Mouse (Mus musculus) liver, embryonic 16.5 days (tissue): ENCODE data around the gene Ercc6. TPM values are rescaled to one million over a fixed set of nuclear protein-coding genes. Genes with fewer than 3 reads are reported as not detected.

Experiments used
- ATAC-seq: fragments of 200-750 bp; cut with Nextera tagmentation; 2 replicates; pipeline ENCODE4 v1.8.0; 2017; ENCODE audit warnings: low read depth, mild to moderate bottlenecking, moderate number of reproducible peaks, moderate library complexity
- H3K27ac ChIP-seq: fragments of 300-500 bp; sonication (generic); 2 replicates; pipeline ENCODE4 v1.5.1; 2014; ENCODE audit warnings: mild to moderate bottlenecking, low read length
- H3K27me3 ChIP-seq: fragments of 300-500 bp; sonication (generic); 2 replicates; pipeline ENCODE4 v1.6.1; 2014; ENCODE audit warnings: low read depth, low read length, mixed read lengths; ENCODE audit not compliant: control insufficient read depth, insufficient read depth
- H3K36me3 ChIP-seq: fragments of 300-500 bp; sonication (generic); 2 replicates; pipeline ENCODE4 v1.6.1; 2014; ENCODE audit warnings: mild to moderate bottlenecking; ENCODE audit not compliant: control insufficient read depth, insufficient read depth
- H3K4me1 ChIP-seq: fragments of 300-500 bp; sonication (generic); 2 replicates; pipeline ENCODE4 v1.6.1; 2014; ENCODE audit warnings: low read depth, low read length, mixed read lengths; ENCODE audit not compliant: control insufficient read depth
- H3K4me2 ChIP-seq: fragments of 300-500 bp; sonication (generic); 2 replicates; pipeline ENCODE4 v1.6.1; 2014; ENCODE audit warnings: low read depth, low read length, mixed read lengths
- H3K4me3 ChIP-seq: fragments of 300-500 bp; sonication (generic); 2 replicates; pipeline ENCODE4 v1.5.1; 2014; ENCODE audit warnings: low read depth, mild to moderate bottlenecking, low read length
- H3K9ac ChIP-seq: fragments of 300-500 bp; sonication (generic); 2 replicates; pipeline ENCODE4 v1.6.1; 2014; ENCODE audit warnings: low read depth, low read length
- H3K9me3 ChIP-seq: fragments of 300-500 bp; sonication (generic); replicated peaks from 2 replicates; pipeline ENCODE4 v1.6.1; 2016; ENCODE audit warnings: low read length; ENCODE audit not compliant: control insufficient read depth
- WGBS: fragments of 180-500 bp; shearing (Covaris S2); extraction: QIAGEN DNeasy Blood & Tissue Kit; methylation state at CpG from one replicate; pipeline ENCODE4 v1.1.7; 2014; ENCODE audit not compliant: insufficient replicate concordance; 5-methylcytosine and 5-hydroxymethylcytosine counted together
- polyA plus RNA-seq: library from polyadenylated mRNA; unstranded; fragments of >200 nt; fragmentation: Nextera tagmentation; extraction: Ambion mirVana; gene quantifications from 2 replicates; pipeline ENCODE4 v1.2.1, GENCODE M21; 2015

The Ercc6 gene
- polyA plus RNA-seq, 1 experiment from 2014 or later: 5.3 TPM

DNA sequence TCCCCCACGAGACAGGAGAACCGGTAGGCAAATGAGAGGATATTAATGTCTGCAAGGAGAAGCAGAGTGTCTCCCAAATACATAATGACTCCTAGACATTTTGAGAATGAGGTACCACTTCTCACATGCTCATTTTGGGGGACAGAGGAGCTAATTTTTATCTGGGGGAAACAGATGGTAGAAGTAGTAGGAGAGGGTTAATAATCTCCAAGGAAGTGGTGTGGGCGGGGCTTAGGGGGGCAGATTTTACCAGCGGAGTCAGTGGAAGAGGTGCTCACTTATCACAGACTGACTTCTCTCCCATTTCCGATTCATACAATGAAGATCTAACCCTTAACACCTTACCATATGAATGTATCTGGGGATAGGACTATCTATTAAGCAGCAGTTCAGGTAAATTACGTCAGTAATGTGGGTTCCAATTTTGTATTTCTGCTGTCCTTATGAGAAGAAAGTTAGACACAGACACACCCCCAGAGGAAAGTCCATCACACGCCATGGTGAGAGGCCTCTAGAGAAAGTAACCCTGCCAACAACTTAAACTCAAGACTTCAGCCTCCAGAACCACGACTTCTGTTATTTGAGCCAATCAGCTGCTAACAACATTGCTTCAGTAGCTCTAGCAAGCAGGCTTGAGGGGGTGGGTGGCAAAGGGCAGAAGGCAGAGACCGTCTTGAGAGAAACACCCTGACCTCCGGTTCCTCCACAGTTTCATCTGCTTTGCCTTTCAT lies 5.1 kb upstream of the Ercc6 start:
- Histone ChIP-seq H3K4me1 (peaks cover 16% of the 10 kb centered on the region), H3K4me2 (no peak overlapping the region; the same call in 1 of the 2 replicates), H3K9ac (no peak overlapping the region), H3K27me3 (no peaks in the 10 kb centered on the region), H3K4me3 (no peak overlapping the region), H3K36me3 (no peaks in the 10 kb centered on the region), H3K27ac (no peak overlapping the region), H3K9me3 (no peaks in the 10 kb centered on the region)
- WGBS: 15% methylated on average over 10 of the region's 10 CpGs
- no peak for ATAC-seq

DNA sequence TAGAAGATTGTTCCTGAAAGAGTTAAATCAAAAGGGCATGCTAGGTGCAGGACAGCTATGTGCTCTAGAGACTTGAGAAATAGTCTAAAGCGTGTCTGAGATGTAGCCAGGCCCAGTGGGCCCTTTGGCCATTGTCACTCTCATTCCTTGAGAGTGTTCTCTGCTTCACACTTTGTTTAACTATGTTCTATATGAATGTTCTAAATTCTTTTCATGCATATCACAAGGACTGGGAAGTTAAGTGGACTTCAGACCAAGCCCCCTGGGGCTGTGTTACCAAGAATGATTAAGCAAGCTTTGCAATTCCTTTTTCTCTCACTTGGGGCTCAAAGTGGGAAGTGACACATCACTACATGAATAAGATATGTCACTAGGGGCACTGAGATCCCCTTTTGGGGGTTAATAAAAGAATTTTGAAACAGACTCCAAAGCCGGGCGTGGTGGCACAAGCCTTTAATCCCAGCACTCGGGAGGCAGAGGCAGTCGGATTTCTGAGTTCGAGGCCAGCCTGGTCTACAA lies 3.8 kb upstream of the Ercc6 start:
- Histone ChIP-seq H3K27ac (no peak overlapping the region), H3K36me3 (no peaks in the 10 kb centered on the region), H3K27me3 (no peaks in the 10 kb centered on the region), H3K9ac (no peak overlapping the region), H3K4me2 (no peak overlapping the region), H3K4me3 (no peak overlapping the region), H3K9me3 (no peaks in the 10 kb centered on the region), H3K4me1 (peaks cover 22% of the 10 kb centered on the region)
- no peak for ATAC-seq
- 62% methylated on average over 6 of the region's 6 CpGs for WGBS

DNA sequence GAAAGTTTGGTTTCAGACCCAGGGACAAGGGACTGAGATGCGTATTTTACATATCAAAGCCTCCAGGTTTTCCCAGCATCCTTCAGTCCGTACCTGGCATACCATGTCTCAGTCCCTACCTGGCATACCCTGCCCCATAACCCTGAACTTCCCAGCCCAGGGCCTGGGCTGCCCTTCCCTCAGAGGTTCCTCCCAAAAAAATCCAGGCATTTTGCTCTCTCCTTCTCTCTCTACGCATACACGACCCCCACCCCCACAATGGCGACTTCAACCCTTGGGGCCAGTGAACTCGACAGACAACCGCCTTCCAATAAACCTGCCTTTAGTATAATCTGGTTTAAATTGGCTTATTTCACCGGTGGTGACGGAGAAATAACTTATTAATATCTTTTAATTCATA lies 409 bp upstream of the Ercc6 start:
- Histone ChIP-seq H3K27ac (no peak overlapping the region), H3K9me3 (no peaks in the 10 kb centered on the region), H3K4me3 (peak overlapping the region; percentile 77), H3K4me1 (peaks cover 23% of the 10 kb centered on the region), H3K36me3 (peaks cover 7% of the 10 kb centered on the region), H3K27me3 (no peaks in the 10 kb centered on the region), H3K9ac (peak overlapping the region; percentile 77; the same call in 1 of the 2 replicates), H3K4me2 (peak overlapping the region; percentile 67)
- ATAC-seq: no peak
- WGBS: 41% methylated on average over 9 of the region's 9 CpGs

DNA sequence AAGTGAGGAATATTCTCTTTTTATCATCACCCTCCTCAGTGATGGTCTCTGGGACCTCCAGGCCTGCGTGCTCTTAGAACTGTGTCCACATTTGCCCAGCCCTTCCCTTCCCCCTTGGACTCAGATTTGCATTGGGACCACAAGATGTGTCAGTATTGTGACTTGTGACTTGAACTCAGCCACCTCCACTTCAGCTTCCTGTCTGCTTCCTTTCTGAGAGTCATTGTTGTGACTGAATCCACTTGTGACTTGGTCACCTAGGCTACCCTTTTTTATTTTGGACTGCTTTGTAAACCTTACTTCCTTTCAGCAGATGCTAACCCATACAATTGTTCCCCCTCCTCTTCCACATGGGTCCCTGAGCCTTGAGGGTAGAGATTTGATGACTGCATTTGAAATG lies 2.8 kb downstream of the Ercc6 start:
- 46% methylated on average over 1 of the region's 1 CpGs for WGBS
- Histone ChIP-seq H3K4me2 (no peak overlapping the region), H3K9me3 (no peaks in the 10 kb centered on the region), H3K4me3 (no peak overlapping the region), H3K27ac (no peak overlapping the region), H3K36me3 (peaks cover 15% of the 10 kb centered on the region), H3K27me3 (no peaks in the 10 kb centered on the region), H3K4me1 (peaks cover 15% of the 10 kb centered on the region), H3K9ac (no peak overlapping the region)
- no peak for ATAC-seq

DNA sequence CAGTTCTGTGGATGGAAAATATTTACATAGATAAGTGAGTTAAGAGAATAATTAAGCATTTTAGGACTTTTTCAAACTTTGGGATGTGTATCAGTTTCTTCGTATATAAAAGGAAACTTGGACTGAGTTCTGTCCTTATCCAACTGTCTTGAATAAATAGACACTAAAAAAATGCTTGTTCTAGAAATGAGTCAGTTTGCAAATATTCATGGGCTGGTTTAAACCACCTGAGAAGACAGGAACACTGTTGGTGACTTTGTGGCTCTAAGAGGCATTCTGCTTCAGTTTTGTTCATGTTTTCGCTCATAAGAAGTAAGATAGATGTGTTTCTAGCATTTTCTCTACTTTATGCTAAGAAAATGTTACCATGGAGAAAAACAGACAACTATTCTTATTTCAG lies 5.2 kb downstream of the Ercc6 start:
- Histone ChIP-seq H3K27me3 (no peaks in the 10 kb centered on the region), H3K4me1 (peaks cover 13% of the 10 kb centered on the region), H3K27ac (no peak overlapping the region), H3K9ac (no peak overlapping the region), H3K4me2 (no peak overlapping the region), H3K9me3 (no peaks in the 10 kb centered on the region), H3K36me3 (peaks cover 15% of the 10 kb centered on the region), H3K4me3 (no peak overlapping the region)
- WGBS: 81% methylated on average over 2 of the region's 2 CpGs
- no peak for ATAC-seq

DNA sequence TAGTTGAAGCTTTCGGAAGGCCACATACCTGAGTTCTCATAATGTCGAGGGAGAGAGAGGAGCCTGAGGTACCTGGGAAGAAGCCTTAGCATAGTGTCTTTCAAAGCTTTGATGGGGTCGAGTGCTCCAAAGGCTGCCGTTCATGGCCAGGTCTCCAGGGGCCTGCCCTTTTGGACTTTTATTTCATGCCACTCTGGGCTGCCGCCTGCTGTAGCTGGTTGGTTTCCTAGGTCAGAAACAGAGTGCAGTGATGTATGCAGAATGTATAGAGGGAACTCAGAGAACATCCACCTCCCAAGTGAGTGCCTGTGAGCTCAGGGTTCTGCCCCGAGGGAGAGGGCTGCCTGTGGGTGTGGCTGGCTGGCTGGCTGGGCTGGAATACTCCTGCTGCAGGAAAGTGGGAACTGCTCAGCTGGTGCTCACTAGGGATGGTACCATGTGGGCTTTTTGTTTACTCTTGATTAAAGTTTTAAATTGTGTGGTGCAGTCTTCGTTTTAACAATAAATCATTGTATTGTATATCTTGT lies 7.1 kb downstream of the Ercc6 start:
- Histone ChIP-seq H3K4me1 (peaks cover 3% of the 10 kb centered on the region; the same call in 1 of the 2 replicates), H3K36me3 (peaks cover 15% of the 10 kb centered on the region), H3K4me3 (no peak overlapping the region), H3K9me3 (no peaks in the 10 kb centered on the region), H3K27me3 (no peaks in the 10 kb centered on the region), H3K4me2 (no peak overlapping the region), H3K9ac (no peak overlapping the region), H3K27ac (no peak overlapping the region)
- ATAC-seq: peak; percentile 13; the same call in 1 of the 2 replicates
- WGBS: 65% methylated on average over 7 of the region's 7 CpGs

DNA sequence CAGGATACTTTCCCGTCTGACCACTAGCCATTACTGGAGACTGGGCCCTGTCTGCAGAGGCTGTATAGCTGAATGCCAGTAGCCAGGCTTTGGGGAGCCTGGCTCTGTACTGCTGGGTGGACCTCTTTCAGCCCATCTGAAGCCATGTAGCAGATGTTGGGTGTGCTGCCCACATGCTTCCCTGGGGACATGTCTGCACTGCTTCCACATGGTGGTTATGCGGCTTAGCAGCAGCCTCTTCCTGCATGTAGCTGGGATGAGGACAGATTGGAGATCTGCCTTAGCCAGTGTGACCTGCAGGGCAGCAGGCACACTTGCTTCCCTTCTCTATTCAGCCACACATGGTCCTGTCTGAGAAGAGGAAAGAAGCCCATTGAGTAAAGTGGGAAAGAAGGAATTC lies 9.0 kb downstream of the Ercc6 start:
- no peak for ATAC-seq
- no peak overlapping the region for H3K4me3 ChIP-seq
- H3K27ac ChIP-seq: no peak overlapping the region
- H3K4me2 ChIP-seq: no peak overlapping the region
- WGBS: 80% methylated on average over 2 of the region's 2 CpGs
- peaks cover 14% of the 10 kb centered on the region for H3K36me3 ChIP-seq
- H3K27me3 ChIP-seq: no peaks in the 10 kb centered on the region
- no peak overlapping the region for H3K9ac ChIP-seq
- no peaks in the 10 kb centered on the region for H3K9me3 ChIP-seq
- H3K4me1 ChIP-seq: peaks cover 3% of the 10 kb centered on the region; the same call in 1 of the 2 replicates

DNA sequence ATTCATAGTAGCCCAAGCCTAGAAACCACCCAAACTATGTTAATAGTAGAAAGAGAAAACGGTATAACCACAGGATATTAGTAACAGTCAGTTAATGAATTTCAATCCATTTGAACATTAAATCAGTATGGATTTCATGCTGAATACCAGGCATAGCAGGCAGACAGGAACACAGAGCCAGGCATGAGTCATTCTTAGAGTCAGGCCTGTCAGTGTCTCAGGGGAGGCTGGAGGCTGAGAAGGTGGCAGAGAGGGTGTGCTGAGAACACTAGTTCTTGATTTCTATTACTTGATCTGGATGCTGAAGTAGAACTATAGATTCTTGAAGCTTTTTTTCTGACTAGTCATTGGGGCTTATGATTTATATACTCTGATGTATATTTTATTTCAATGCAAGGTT lies 10.8 kb downstream of the Ercc6 start:
- Histone ChIP-seq H3K9ac (no peak overlapping the region), H3K4me1 (peaks cover 3% of the 10 kb centered on the region; the same call in 1 of the 2 replicates), H3K4me2 (no peak overlapping the region), H3K4me3 (no peak overlapping the region), H3K36me3 (peaks cover 7% of the 10 kb centered on the region), H3K27me3 (no peaks in the 10 kb centered on the region), H3K9me3 (no peaks in the 10 kb centered on the region), H3K27ac (no peak overlapping the region)
- 78% methylated on average over 1 of the region's 1 CpGs for WGBS
- no peak for ATAC-seq

DNA sequence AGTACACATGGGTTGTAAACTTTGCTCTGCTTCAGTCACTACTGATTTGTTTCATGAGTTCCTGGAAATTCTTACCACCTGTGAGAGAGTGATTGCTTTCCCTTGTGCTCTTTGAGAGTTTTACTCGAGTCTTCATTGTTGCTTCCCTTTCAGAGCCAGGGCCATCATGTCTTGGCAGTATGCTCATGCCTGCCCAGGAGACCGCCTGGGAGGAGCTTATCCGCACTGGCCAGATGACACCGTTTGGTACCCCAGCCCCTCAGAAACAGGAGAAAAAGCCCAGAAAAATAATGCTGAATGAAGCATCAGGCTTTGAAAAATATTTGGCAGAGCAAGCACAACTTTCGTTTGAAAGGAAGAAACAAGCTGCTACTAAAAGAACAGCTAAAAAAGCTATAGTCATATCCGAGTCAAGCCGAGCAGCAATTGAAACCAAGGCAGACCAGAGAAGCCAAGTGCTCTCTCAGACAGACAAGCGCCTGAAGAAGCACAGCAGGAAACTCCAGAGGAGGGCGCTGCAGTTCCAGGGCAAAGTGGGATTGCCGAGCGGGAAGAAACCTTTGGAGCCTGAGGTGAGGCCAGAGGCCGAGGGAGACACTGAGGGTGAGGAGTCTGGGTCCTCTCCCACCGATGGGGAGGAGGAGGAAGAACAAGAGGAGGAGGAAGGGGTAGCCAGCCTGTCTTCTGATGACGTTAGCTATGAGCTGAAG lies 12.8 kb downstream of the Ercc6 start:
- H3K36me3 ChIP-seq: peaks cover 4% of the 10 kb centered on the region
- peaks cover 3% of the 10 kb centered on the region; the same call in 1 of the 2 replicates for H3K4me1 ChIP-seq
- no peak overlapping the region for H3K4me2 ChIP-seq
- H3K9me3 ChIP-seq: no peaks in the 10 kb centered on the region
- H3K4me3 ChIP-seq: no peak overlapping the region
- H3K9ac ChIP-seq: no peak overlapping the region
- 74% methylated on average over 14 of the region's 14 CpGs for WGBS
- no peak for ATAC-seq
- H3K27me3 ChIP-seq: no peaks in the 10 kb centered on the region
- H3K27ac ChIP-seq: no peak overlapping the region
